Mouse (Mus musculus) CD4-positive, CD25-positive, alpha-beta regulatory T cell, adult 2 months (primary cell): ENCODE measurements around the gene Gm9821.

ENCODE experiments used
- DNase-seq: peaks from one replicate; pipeline ENCODE4 v3.0.0-alpha.2; 2012; ENCODE audit warnings: low read depth, low spot score

Gene Gm9821

GRCm38 (mm10) chr2:91948151-91948509 is 2.6 kb downstream of the Gm9821 start:
- no peak for DNase-seq

- DNase-seq = peak; percentile 36
Measured at GRCm38 (mm10) chr2:91948792-91949241, 3.3 kb downstream of the Gm9821 start.

GRCm38 (mm10) chr2:91949411-91950274 is 4.1 kb downstream of the Gm9821 start:
- peak; percentile 25 for DNase-seq

GRCm38 (mm10) chr2:91950275-91951085 is 5.0 kb downstream of the Gm9821 start:
- peak; percentile 82 for DNase-seq

- DNase-seq = no peak
Measured at GRCm38 (mm10) chr2:91953825-91954224, 8.3 kb downstream of the Gm9821 start.

- DNase-seq = no peak
Measured at GRCm38 (mm10) chr2:91955121-91955591, 9.7 kb downstream of the Gm9821 start.

- no peak for DNase-seq
Measured at GRCm38 (mm10) chr2:91955875-91956274, 10.4 kb downstream of the Gm9821 start.

- peak; percentile 90 for DNase-seq
Measured at GRCm38 (mm10) chr2:91957096-91957495, 11.6 kb downstream of the Gm9821 start.

GRCm38 (mm10) chr2:91958049-91958448 is 12.5 kb downstream of the Gm9821 start:
- no peak for DNase-seq

- DNase-seq = peak; percentile 74
Measured at GRCm38 (mm10) chr2:91958701-91959457, 13.4 kb downstream of the Gm9821 start.

GRCm38 (mm10) chr2:91959544-91960410 is 14.3 kb downstream of the Gm9821 start:
- no peak for DNase-seq

GRCm38 (mm10) chr2:91960459-91960858 is 15.0 kb downstream of the Gm9821 start:
- no peak for DNase-seq

GRCm38 (mm10) chr2:91961901-91962761 is 16.6 kb downstream of the Gm9821 start:
- peak; percentile 80 for DNase-seq

- peak; percentile 56 for DNase-seq
Measured at GRCm38 (mm10) chr2:91962864-91963401, 17.4 kb downstream of the Gm9821 start.

GRCm38 (mm10) chr2:91963443-91963932 is 18.0 kb downstream of the Gm9821 start:
- DNase-seq = peak; percentile 98

- peak; percentile 34 for DNase-seq
Measured at GRCm38 (mm10) chr2:91964610-91965204, 19.2 kb downstream of the Gm9821 start.

- peak; percentile 41 for DNase-seq
Measured at GRCm38 (mm10) chr2:91965417-91965816, 19.9 kb downstream of the Gm9821 start.

- no peak for DNase-seq
Measured at GRCm38 (mm10) chr2:91966367-91966766, 20.9 kb downstream of the Gm9821 start.

- DNase-seq = no peak
Measured at GRCm38 (mm10) chr2:91967962-91968361, 22.5 kb downstream of the Gm9821 start.
